Mouse (Mus musculus) forelimb bud, embryonic 11.5 days (tissue): ENCODE results near the gene Sdr39u1.

Experiments
- DNase-seq: peaks from one replicate; pipeline ENCODE4 v3.0.0-alpha.2; 2012; ENCODE audit warnings: low read depth, low spot score

Gene Sdr39u1

DNA sequence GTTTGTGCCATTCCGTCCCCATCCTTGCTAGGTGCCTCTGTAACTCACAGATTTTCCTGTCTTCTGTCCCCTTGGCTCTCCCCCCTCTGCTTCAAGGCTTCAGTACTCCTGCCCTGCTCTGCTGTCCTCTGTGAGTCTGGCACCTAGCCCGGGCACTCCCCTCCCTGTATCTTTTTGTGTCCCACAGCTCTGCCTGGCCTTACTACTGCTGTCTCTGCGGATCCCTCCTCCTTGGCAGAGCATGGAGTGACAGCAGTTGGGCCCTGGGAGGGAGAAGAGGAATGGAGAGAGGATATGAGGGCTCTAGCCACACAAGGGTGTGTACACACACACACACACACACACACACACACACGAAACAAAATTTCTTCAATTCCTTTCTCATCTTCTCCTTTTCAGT is 15.9 kb downstream of the Sdr39u1 start, which contains the start of gene Cbln3:
Cbln3 (minus strand) TSS at position 227 of the 400 bp plus-strand sequence.
- no peak for DNase-seq

GRCm38 (mm10) chr14:55883663-55884062 is 16.4 kb downstream of the Sdr39u1 start:
- no peak for DNase-seq

DNA sequence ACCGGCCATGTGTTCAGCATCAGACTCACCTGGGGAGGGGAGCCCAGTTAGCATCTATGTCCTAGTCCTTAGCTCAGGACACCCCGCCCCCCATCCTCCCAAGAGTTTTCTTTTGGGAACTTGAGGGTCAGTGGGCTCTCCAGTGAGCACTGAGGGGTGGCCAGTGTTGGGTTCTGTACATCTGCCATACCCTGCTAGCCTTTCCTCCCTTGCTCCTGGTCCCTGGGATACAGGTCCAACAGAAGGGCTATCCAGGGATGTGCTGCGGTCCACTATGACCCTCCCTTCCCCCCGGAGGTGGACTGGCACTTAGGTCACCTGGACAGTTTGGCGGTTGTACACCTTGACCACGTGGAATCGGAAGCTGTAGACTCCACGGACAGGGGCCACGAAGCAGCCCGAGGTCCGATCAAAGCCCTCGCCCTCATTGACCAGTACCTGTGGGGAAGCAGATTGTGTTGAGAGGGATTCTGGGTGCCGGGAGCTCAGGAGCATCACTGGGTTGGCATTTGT is 16.9 kb downstream of the Sdr39u1 start:
- no peak for DNase-seq

GRCm38 (mm10) chr14:55882171-55882641 is 17.9 kb downstream of the Sdr39u1 start:
- DNase-seq, result no peak

- no peak for DNase-seq
Observed at GRCm38 (mm10) chr14:55880982-55881381, 19.1 kb downstream of the Sdr39u1 start.

GRCm38 (mm10) chr14:55879623-55880022 is 20.5 kb downstream of the Sdr39u1 start:
- peak; percentile 73 for DNase-seq

DNA sequence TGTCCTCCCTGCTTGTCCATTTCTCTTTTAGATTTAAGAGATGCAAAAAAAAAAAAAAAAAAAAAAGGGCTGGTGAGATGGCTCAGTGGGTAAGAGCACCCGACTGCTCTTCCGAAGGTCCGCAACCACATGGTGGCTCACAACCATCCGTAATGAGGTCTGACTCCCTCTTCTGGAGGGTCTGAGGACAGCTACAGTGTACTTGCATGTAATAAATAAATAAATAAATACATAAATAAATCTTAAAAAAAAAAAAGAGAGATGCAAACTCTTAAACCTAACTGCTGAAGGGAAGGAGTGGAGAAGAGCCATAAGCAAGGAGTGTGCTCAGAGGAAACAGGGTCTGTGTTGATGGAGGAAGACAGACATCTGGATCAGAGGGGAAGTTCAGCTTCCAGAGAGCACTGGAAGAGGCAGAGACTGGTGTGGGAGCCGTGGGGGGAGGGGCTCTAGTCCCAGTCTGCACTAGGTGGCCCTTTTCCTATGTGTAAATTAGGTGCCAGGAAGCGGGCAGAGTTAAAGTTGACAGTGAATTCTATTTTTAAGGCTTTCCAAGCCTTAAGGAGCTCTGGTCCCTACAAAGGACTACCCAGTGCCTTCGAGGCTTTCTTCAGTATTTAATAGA is 21.7 kb downstream of the Sdr39u1 start:
- DNase-seq, result no peak

GRCm38 (mm10) chr14:55877469-55878315 is 22.4 kb downstream of the Sdr39u1 start:
- no peak for DNase-seq

GRCm38 (mm10) chr14:55873714-55874683 is 26.1 kb downstream of the Sdr39u1 start:
- peak; percentile 75 for DNase-seq

DNA sequence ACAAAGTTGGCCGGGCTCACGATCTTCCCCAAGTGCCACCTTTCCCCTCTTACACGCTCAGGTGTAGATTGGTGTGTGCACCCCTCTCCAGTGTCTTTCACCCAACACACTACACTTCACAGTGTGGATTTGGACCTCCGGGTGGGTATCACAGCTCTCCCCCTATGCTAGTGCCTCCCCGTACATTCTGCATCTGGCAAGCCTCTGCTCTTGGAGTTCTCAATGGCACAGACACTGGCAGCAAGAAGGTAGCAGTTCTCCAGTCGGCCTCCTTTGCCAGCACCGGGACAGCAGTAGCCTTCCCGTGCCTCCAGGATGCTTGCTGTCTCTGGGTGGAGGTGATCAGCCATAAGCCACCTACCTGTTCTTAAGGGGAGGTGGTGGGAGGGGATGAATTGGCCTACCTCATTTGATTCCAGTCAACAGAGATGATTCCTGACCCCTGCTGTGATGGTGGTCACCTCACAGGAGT is 26.8 kb downstream of the Sdr39u1 start:
- DNase-seq, result no peak

- no peak for DNase-seq
Observed at GRCm38 (mm10) chr14:55872551-55872950, 27.5 kb downstream of the Sdr39u1 start.

DNA sequence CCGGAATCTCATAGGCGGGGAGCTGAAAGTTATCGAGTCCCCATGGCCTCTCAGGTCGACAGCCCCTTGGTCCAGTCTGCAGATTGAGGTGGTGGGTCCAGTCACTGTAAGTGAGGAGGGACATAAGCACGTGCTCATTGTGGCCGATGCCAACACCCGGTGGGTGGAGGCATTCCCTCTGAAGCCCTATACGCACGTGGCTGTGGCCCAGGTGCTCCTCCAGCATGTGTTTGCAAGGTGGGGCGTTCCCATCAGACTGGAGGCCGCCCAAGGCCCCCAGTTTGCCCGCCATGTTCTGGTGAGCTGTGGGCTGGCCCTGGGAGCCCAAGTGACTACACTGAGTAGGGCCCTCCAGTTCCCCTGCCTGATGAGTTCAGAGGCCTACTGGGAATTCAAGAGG is 28.1 kb downstream of the Sdr39u1 start:
- DNase-seq, result no peak

- DNase-seq, result no peak
Observed at GRCm38 (mm10) chr14:55869538-55869937, 30.6 kb downstream of the Sdr39u1 start.

- no peak for DNase-seq
Observed at GRCm38 (mm10) chr14:55868230-55869026, 31.7 kb downstream of the Sdr39u1 start.

DNA sequence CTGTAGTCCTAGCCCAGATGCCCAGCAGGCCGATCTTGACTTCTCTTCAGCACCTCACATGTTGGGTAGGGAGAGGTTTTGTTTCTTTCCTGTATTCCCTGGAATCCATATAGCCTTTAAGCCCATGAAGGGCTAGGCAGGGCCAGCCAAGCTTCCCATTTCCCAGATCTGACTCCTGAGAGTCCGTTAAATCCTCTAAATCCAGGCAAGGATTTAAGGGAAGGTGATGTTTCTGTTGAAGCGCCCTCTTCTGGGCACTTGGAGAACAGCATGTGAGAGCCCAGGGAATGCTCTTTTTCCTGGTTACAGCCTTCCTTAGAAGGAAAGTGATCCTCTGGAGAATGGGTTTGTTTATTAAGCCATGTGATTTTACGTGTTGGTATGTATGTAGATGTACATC is 33.1 kb downstream of the Sdr39u1 start:
- peak; percentile 80 for DNase-seq

DNA sequence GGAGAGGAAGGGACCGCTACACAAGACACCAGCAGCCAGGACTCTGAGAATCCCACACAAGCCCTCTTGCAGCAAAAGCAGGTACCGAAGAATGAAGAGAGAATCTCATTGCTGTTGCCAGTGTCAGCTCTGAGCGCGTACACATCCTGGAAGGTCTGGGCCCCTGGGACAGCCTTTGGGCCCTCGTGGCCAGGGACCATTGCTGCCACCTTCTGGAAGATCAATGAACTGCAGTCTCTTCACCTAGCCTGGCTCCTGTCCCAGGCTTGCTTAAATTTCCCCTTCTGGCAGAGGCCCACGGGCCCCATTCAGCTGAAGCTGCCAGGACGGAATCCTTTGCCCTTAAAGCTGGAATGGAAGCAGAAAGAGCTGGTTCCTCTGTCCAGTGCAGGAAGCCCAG is 36.3 kb downstream of the Sdr39u1 start:
- DNase-seq, result peak; percentile 80

DNA sequence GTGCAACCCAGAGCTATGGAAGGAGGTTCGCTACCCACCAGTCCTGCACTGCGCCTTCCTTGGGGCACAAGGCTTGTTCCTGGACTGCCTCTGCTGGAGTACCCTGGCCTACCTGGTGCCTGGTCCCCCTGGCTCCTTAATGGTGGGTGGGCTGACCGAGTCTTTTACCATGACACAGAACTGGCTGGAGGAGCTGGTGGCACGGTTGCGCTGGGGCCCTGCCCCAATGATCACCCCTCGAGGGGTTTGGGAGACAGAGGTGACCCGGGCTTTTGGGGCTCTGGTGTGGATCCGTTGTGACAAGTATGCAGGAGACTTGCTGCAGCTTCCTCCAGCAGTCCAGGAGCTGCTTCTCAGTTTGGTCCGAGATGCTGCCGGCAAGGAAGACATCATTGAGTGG is 37.1 kb downstream of the Sdr39u1 start:
- DNase-seq, result no peak

DNA sequence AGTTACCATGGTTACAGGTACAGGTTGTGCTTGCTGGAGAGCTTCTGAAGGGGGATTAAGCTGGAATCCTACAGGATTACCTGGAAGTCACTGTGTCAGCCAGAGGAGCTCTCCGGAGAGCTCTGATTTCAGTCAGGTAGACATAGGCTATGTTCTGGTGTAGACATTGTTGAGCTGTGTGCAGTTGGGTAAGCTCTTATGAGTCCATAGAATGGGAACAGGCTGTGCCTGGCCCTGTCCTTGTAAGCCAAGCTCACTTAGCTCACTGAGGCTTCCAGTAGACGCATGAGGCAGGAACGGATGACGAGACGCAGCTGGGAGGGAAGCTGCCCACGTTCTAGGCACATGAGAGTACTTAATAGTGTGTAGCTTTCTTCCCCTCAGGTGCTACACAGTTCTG is 37.9 kb downstream of the Sdr39u1 start:
- no peak for DNase-seq

GRCm38 (mm10) chr14:55857588-55857987 is 42.5 kb downstream of the Sdr39u1 start:
- DNase-seq, result no peak

GRCm38 (mm10) chr14:55855101-55855561 is 45.0 kb downstream of the Sdr39u1 start:
- peak; percentile 71 for DNase-seq
